Mouse (Mus musculus) heart, adult 9 months (tissue): ENCODE data around the gene Nxpe2.

Source experiments
- DNase-seq, 2 experiments: peaks; one replicate each; pipeline ENCODE4 v3.0.0; 2022; ENCODE audit warnings: low spot score in 2 of 2

Nxpe2 gene

GRCm38 (mm10) chr9:48353148-48353698 lies at the start of gene Nxpe2:
Gene Nxpe2 (minus strand): TSS chr9:48353454.
- DNase-seq: peak; percentile 35 to 64

GRCm38 (mm10) chr9:48389983-48390382 lies 36.7 kb upstream of the Nxpe2 start:
- DNase-seq: no peak

GRCm38 (mm10) chr9:48388451-48388850 lies 35.2 kb upstream of the Nxpe2 start:
- DNase-seq: no peak

GRCm38 (mm10) chr9:48374357-48374756 lies 21.1 kb upstream of the Nxpe2 start:
- DNase-seq: no peak

GRCm38 (mm10) chr9:48373232-48373878 lies 20.1 kb upstream of the Nxpe2 start:
- no peak for DNase-seq

GRCm38 (mm10) chr9:48362743-48363142 lies 9.5 kb upstream of the Nxpe2 start:
- DNase-seq: no peak

GRCm38 (mm10) chr9:48361815-48362631 lies 8.8 kb upstream of the Nxpe2 start:
- DNase-seq: no peak

GRCm38 (mm10) chr9:48360826-48361225 lies 7.6 kb upstream of the Nxpe2 start:
- DNase-seq: no peak

GRCm38 (mm10) chr9:48357097-48357496 lies 3.8 kb upstream of the Nxpe2 start:
- DNase-seq: no peak

GRCm38 (mm10) chr9:48354793-48355192 lies 1.5 kb upstream of the Nxpe2 start:
- DNase-seq: peak; percentile 70 to 81

- no peak for DNase-seq
Measured at GRCm38 (mm10) chr9:48354122-48354521, 868 bp upstream of the Nxpe2 start.

GRCm38 (mm10) chr9:48345866-48346265 lies 7.4 kb downstream of the Nxpe2 start:
- DNase-seq: no peak

- DNase-seq: no peak
Measured at GRCm38 (mm10) chr9:48345456-48345855, 7.8 kb downstream of the Nxpe2 start.

GRCm38 (mm10) chr9:48340708-48341380 lies 12.4 kb downstream of the Nxpe2 start:
- no peak for DNase-seq

- DNase-seq: peak in 1 of 2 experiments; percentile 41
Measured at GRCm38 (mm10) chr9:48339563-48339962, 13.7 kb downstream of the Nxpe2 start.

- DNase-seq: no peak
Measured at GRCm38 (mm10) chr9:48338783-48339455, 14.3 kb downstream of the Nxpe2 start.

GRCm38 (mm10) chr9:48329597-48329996 lies 23.7 kb downstream of the Nxpe2 start:
- no peak for DNase-seq

- peak; percentile 43 to 74 for DNase-seq
Measured at GRCm38 (mm10) chr9:48326338-48326737, 26.9 kb downstream of the Nxpe2 start.

GRCm38 (mm10) chr9:48315825-48316224 lies 37.4 kb downstream of the Nxpe2 start:
- no peak for DNase-seq

- peak; percentile 64 to 79 for DNase-seq
Measured at GRCm38 (mm10) chr9:48314194-48314593, 39.1 kb downstream of the Nxpe2 start.

- no peak for DNase-seq
Measured at GRCm38 (mm10) chr9:48311241-48311640, 42.0 kb downstream of the Nxpe2 start.

GRCm38 (mm10) chr9:48303564-48303963 lies 49.7 kb downstream of the Nxpe2 start:
- peak; percentile 47 to 83 for DNase-seq
